Mouse (Mus musculus): ENCODE measurements around the gene Sox21.

Gene Sox21

GRCm38 (mm10) chr14:118236886-118237289 is at the start of gene Sox21:
Sox21 (minus strand) TSS chr14:118237030.
- no peak for DNase-seq (ENCODE audit: low read depth)

GRCm38 (mm10) chr14:118286096-118286495 is 49.3 kb upstream of the Sox21 start:
- DNase-seq (ENCODE audit: low read depth): no peak

DNA sequence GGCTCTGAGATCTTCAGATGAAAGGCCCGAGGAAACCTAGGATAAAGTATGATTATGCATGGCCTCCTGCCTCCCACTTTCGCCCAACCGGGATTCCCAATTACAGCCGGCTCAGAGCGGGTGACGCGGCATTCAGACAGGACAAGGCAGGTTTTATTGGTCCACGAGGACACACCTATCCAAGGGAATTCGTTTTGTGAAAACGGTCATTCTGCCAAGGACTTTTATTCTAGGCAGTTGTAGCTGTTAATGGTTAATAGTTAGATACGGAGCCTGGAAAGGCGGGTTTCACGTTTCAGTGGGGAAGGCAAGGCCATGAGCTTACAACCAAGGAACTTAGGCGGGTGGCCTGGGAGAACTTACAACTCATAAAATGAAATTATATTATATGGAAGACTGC is 46.1 kb upstream of the Sox21 start:
- no peak for DNase-seq (ENCODE audit: low read depth)

GRCm38 (mm10) chr14:118282272-118282671 is 45.4 kb upstream of the Sox21 start:
- no peak for DNase-seq (ENCODE audit: low read depth)

GRCm38 (mm10) chr14:118277704-118278498 is 41.1 kb upstream of the Sox21 start:
- DNase-seq (ENCODE audit: low read depth): no peak

- DNase-seq (ENCODE audit: low read depth): no peak
Observed at GRCm38 (mm10) chr14:118272594-118273555, 36.0 kb upstream of the Sox21 start.

GRCm38 (mm10) chr14:118268849-118269248 is 32.0 kb upstream of the Sox21 start:
- no peak for DNase-seq (ENCODE audit: low read depth)

- DNase-seq (ENCODE audit: low read depth): no peak
Observed at GRCm38 (mm10) chr14:118266660-118267059, 29.8 kb upstream of the Sox21 start, which contains the start of gene Gm9376. Gm9376 (plus strand) TSS chr14:118266960.

DNA sequence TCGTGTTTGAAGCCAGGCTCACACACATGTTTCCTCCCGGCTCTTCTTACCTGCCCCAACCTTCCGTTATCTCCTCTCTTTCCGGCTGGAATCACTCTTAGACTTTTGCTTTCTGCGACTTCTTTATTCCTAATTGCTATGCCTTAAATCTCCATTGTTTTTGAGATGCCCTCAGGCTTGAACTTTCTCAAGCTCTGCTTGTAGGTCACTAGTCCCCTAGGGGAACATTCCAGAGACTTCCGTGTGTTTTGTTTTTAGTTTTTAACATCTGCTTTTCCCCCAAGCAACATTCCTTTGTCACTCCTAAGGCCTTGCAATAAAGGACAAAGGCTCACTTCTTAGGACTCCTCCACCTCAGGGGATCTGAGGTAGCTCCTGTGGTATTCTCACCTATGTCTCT is 16.6 kb upstream of the Sox21 start:
- DNase-seq (ENCODE audit: low read depth): no peak

GRCm38 (mm10) chr14:118241416-118241815 is 4.6 kb upstream of the Sox21 start:
- no peak for DNase-seq (ENCODE audit: low read depth)

DNA sequence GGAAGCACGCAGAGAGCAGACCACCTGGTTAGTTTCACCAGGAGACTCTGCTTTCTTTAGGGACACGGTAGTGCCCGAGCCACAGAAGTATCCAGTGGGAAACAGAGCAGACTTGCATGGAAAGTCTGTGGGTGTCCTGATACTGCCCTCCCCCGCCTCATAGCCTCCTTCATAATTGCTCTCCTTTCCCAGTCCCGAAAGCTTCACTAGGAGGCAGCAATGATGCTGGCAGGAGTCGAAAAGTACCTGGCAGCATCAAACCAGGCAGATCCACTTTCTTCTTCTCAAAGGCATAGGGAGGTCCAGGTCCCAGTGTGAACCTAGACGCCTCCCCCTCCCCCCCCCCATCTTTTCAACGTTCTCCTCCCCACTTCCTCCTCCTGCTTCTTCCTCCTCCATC is 2.5 kb upstream of the Sox21 start:
- no peak for DNase-seq (ENCODE audit: low read depth)

GRCm38 (mm10) chr14:118237786-118238185 is 956 bp upstream of the Sox21 start:
- no peak for DNase-seq (ENCODE audit: low read depth)

GRCm38 (mm10) chr14:118235973-118236885 is 601 bp downstream of the Sox21 start:
- DNase-seq (ENCODE audit: low read depth): no peak

DNA sequence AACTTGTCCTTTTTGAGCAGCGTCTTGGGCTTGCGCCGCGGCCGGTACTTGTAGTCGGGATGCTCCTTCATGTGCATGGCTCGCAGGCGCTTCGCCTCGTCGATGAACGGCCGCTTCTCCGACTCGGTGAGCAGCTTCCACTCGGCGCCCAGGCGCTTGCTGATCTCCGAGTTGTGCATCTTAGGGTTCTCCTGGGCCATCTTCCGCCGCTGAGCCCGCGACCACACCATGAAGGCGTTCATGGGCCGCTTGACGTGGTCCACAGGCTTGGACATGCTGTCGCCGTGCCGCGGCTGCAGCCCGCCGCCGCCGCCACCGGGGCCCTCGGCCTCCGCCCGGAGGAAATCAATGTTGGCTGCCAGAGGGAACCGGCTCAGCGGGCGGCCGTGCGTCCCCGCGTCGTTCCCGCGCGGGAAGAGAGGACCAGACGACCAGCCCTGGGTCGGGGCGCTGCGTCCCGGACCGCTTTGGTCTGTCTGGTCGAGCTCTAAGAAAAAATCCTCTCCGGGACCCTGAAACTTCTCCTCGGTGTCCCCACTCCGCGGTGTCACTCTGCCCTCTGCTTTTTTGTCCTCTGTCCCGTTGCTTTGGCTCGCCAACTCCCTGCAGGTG is 1.4 kb downstream of the Sox21 start:
- DNase-seq (ENCODE audit: low read depth): no peak

- DNase-seq (ENCODE audit: low read depth): no peak
Observed at GRCm38 (mm10) chr14:118234541-118235210, 2.2 kb downstream of the Sox21 start.

GRCm38 (mm10) chr14:118233786-118234540 is 2.9 kb downstream of the Sox21 start:
- DNase-seq (ENCODE audit: low read depth): no peak

DNA sequence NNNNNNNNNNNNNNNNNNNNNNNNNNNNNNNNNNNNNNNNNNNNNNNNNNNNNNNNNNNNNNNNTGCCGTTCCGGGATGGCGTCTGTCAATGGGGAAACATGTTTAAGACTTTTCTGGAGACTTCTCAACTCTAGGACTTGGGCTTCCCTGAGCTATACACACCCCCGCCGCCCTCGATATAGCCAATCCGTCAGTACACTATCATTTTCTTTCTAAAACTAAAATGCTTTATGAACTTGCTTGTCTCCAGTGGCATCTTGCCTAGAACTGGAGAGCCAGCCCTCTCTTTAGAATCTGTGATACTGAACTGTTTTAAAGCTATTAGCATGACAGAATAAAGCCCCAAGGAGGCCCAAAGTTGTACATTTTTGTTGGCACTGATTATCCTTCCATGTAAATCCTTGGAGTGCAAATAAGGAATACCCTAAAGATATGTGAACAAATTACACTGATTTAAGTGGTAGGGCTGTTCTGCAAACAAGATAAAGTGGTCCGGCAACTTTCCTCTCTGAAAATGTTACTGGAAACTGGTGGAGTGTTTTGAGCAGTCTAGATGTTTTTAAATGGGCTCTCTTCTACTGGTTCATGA is 4.4 kb downstream of the Sox21 start:
- no peak for DNase-seq (ENCODE audit: low read depth)

GRCm38 (mm10) chr14:118226471-118227155 is 10.2 kb downstream of the Sox21 start:
- no peak for DNase-seq (ENCODE audit: low read depth)

GRCm38 (mm10) chr14:118225911-118226310 is 10.9 kb downstream of the Sox21 start:
- no peak for DNase-seq (ENCODE audit: low read depth)
